Mouse (Mus musculus) bone marrow, adult 2 months (tissue): Measurements from ENCODE around the gene Rnpep. TPM values are rescaled to one million over a fixed set of nuclear protein-coding genes. Genes with fewer than 3 reads are reported as not detected.

Experiments
- H3K27ac ChIP-seq: fragments of 200-500 bp; 2 replicates; pipeline ENCODE4 v1.5.1; 2012; ENCODE audit warnings: low read depth, mild to moderate bottlenecking, control low read depth, inconsistent platforms, low read length; ENCODE audit not compliant: control insufficient read depth, poor library complexity, insufficient read depth
- H3K4me1 ChIP-seq: fragments of 200-500 bp; 2 replicates; pipeline ENCODE4 v1.6.1; 2011; ENCODE audit warnings: low read length; ENCODE audit not compliant: control insufficient read depth, insufficient read depth
- H3K4me3 ChIP-seq: fragments of 200-500 bp; replicated peaks from 2 replicates; pipeline ENCODE3; 2011; ENCODE audit warnings: mild to moderate bottlenecking, low read depth, low read length, control low read depth; ENCODE audit not compliant: control insufficient read depth
- CTCF ChIP-seq: fragments of 200-500 bp; IDR thresholded peaks from 2 replicates; pipeline ENCODE4 v1.5.1; 2011; ENCODE audit warnings: low read length, control low read depth; ENCODE audit not compliant: control insufficient read depth, insufficient read depth
- POLR2A ChIP-seq: fragments of 200-500 bp; IDR thresholded peaks from 2 replicates; pipeline ENCODE4 v1.6.1; 2011; ENCODE audit warnings: low read depth, mild to moderate bottlenecking, control low read depth, low read length, borderline replicate concordance; ENCODE audit not compliant: control insufficient read depth
- WGBS: fragments of 180-500 bp; shearing (Covaris S2); methylation state at CpG from one replicate; pipeline ENCODE4 v1.1.7; 2018; 5-methylcytosine and 5-hydroxymethylcytosine counted together
- polyA plus RNA-seq: library from polyadenylated mRNA; stranded (reverse); fragments of >200 nt; gene quantifications from 2 replicates; pipeline ENCODE4 v1.2.4, GENCODE M21; 2011; ENCODE audit warnings: low replicate concordance; ENCODE audit not compliant: missing spikeins, insufficient read depth, insufficient read length

Gene Rnpep
- polyA plus RNA-seq, 1 experiment, result 33.0 TPM

- Histone ChIP-seq H3K4me1 (no peaks in the 10 kb centered on the region), H3K27ac (no peak overlapping the region), H3K4me3 (no peak overlapping the region)
- 80% methylated on average over 13 of the region's 13 CpGs for WGBS
- TF ChIP-seq CTCF, result no peak
- no peak for TF ChIP-seq POLR2A
Observed at GRCm38 (mm10) chr1:135227339-135227950, 56.4 kb downstream of the Rnpep start.

GRCm38 (mm10) chr1:135224981-135225604, 58.8 kb downstream of the Rnpep start:
- no peaks in the 10 kb centered on the region for H3K4me1 ChIP-seq
- H3K27ac ChIP-seq, result no peak overlapping the region
- no peak overlapping the region for H3K4me3 ChIP-seq
- WGBS, result 59% methylated on average over 6 of the region's 6 CpGs
- no peak for TF ChIP-seq POLR2A
- no peak for TF ChIP-seq CTCF

- Histone ChIP-seq H3K4me1 (no peaks in the 10 kb centered on the region), H3K4me3 (no peak overlapping the region), H3K27ac (no peak overlapping the region)
- TF ChIP-seq CTCF (no peak), POLR2A (no peak)
- 5% methylated on average over 3 of the region's 3 CpGs for WGBS
Observed at GRCm38 (mm10) chr1:135224147-135224546, 59.7 kb downstream of the Rnpep start.

GRCm38 (mm10) chr1:135217607-135218233, 66.2 kb downstream of the Rnpep start:
- Histone ChIP-seq H3K27ac (no peak overlapping the region), H3K4me3 (no peak overlapping the region), H3K4me1 (no peaks in the 10 kb centered on the region)
- TF ChIP-seq CTCF (no peak), POLR2A (no peak)
- WGBS, result 87% methylated on average over 13 of the region's 13 CpGs

GRCm38 (mm10) chr1:135213772-135214640, 69.9 kb downstream of the Rnpep start:
- no peak overlapping the region for H3K4me3 ChIP-seq
- H3K27ac ChIP-seq, result no peak overlapping the region
- WGBS, result 74% methylated on average over 9 of the region's 9 CpGs
- TF ChIP-seq CTCF (no peak), POLR2A (no peak)
- no peaks in the 10 kb centered on the region for H3K4me1 ChIP-seq

Other genes with a start within 250 kb of the Rnpep start
- gene Lgr6, start 178.8 kb downstream of the Rnpep start, polyA plus RNA-seq, result not detected in 2 replicates
- gene Ptpn7, start 151.4 kb downstream of the Rnpep start, polyA plus RNA-seq, result 17.0 and 27.6 TPM in 2 replicates
- gene Arl8a, start 137.3 kb downstream of the Rnpep start, polyA plus RNA-seq, result 22.5 and 44.9 TPM in 2 replicates
- gene Gpr37l1, start 116.4 kb downstream of the Rnpep start, polyA plus RNA-seq, result 0.67 TPM in 1 of 2 replicates, not detected in the other
- gene Elf3, start 25.5 kb downstream of the Rnpep start, polyA plus RNA-seq, result not detected in 2 replicates
- 30.9 and 32.7 TPM in 2 replicates for gene Timm17a, start 29.7 kb upstream of the Rnpep start, polyA plus RNA-seq
- gene Lmod1, start 40.7 kb upstream of the Rnpep start, polyA plus RNA-seq, result not detected in 2 replicates
- gene Shisa4, start 91.2 kb upstream of the Rnpep start, polyA plus RNA-seq, result 1.2 TPM in 1 of 2 replicates, not detected in the other
- gene Ipo9, start 146.4 kb upstream of the Rnpep start, polyA plus RNA-seq, result 24.0 and 45.9 TPM in 2 replicates